Mouse (Mus musculus): ENCODE measurements around the gene Tjp2. TPM values are rescaled to one million over a fixed set of nuclear protein-coding genes. Genes with fewer than 3 reads are reported as not detected.

The Tjp2 gene
- polyA plus RNA-seq (2014; fragmentation: Nextera tagmentation; extraction: Ambion mirVana): 18.3 and 34.9 TPM in 2 replicates

- peak within 1 kb of the TSS; percentile 63 for H3K4me3 ChIP-seq (ENCODE audit: low read length)
- peak; percentile 69 for ATAC-seq (ENCODE audit: low FRiP score, low TSS enrichment)
- H3K4me1 ChIP-seq (ENCODE audit: control insufficient read depth, insufficient read depth, low read length): peaks cover 12% of the 10 kb centered on the region
- under 1% methylated on average over 59 of the region's 59 CpGs for WGBS
- no peaks in the 10 kb centered on the region for H3K36me3 ChIP-seq (ENCODE audit: control insufficient read depth, insufficient read depth, low read length)
- peak within 1 kb of the TSS; percentile 82 for H3K4me2 ChIP-seq (replicated peaks; ENCODE audit: low read depth, low read length)
- H3K27ac ChIP-seq (ENCODE audit: low read depth, low read length): peak within 1 kb of the TSS; percentile 89
- peak within 1 kb of the TSS; percentile 72 for H3K9ac ChIP-seq (ENCODE audit: low read depth, low read length)
- no peaks in the 10 kb centered on the region for H3K9me3 ChIP-seq (ENCODE audit: control insufficient read depth, low read length)
- H3K27me3 ChIP-seq (ENCODE audit: control insufficient read depth, insufficient read depth, low read length): no peaks in the 10 kb centered on the region
Measured at GRCm38 (mm10) chr19:24224500-24225304, at the start of gene Tjp2. Tjp2 (minus strand) TSS chr19:24225030.

GRCm38 (mm10) chr19:24274281-24274680, 49.5 kb upstream of the Tjp2 start:
- no peaks in the 10 kb centered on the region for H3K9me3 ChIP-seq (ENCODE audit: control insufficient read depth, low read length)
- peaks cover 6% of the 10 kb centered on the region; the same call in 1 of the 2 replicates for H3K4me1 ChIP-seq (ENCODE audit: control insufficient read depth, insufficient read depth, low read length)
- no peak for ATAC-seq (ENCODE audit: low FRiP score, low TSS enrichment)
- 84% methylated on average over 3 of the region's 3 CpGs for WGBS
- H3K36me3 ChIP-seq (ENCODE audit: control insufficient read depth, insufficient read depth, low read length): peaks cover 18% of the 10 kb centered on the region; the same call in 1 of the 2 replicates
- no peak overlapping the region for H3K9ac ChIP-seq (ENCODE audit: low read depth, low read length)
- no peaks in the 10 kb centered on the region for H3K27me3 ChIP-seq (ENCODE audit: control insufficient read depth, insufficient read depth, low read length)
- H3K27ac ChIP-seq (ENCODE audit: low read depth, low read length): no peak overlapping the region
- H3K4me3 ChIP-seq (ENCODE audit: low read length): no peak overlapping the region
- H3K4me2 ChIP-seq (replicated peaks; ENCODE audit: low read depth, low read length): no peak overlapping the region

GRCm38 (mm10) chr19:24271746-24272426, 47.1 kb upstream of the Tjp2 start:
- H3K36me3 ChIP-seq (ENCODE audit: control insufficient read depth, insufficient read depth, low read length): peaks cover 21% of the 10 kb centered on the region; the same call in 1 of the 2 replicates
- no peak overlapping the region for H3K9ac ChIP-seq (ENCODE audit: low read depth, low read length)
- no peak overlapping the region; the same call in 1 of the 2 replicates for H3K4me2 ChIP-seq (replicated peaks; ENCODE audit: low read depth, low read length)
- peak; percentile 85 for ATAC-seq (ENCODE audit: low FRiP score, low TSS enrichment)
- H3K4me1 ChIP-seq (ENCODE audit: control insufficient read depth, insufficient read depth, low read length): peaks cover 6% of the 10 kb centered on the region; the same call in 1 of the 2 replicates
- WGBS: 45% methylated on average over 16 of the region's 16 CpGs
- no peaks in the 10 kb centered on the region for H3K9me3 ChIP-seq (ENCODE audit: control insufficient read depth, low read length)
- H3K27me3 ChIP-seq (ENCODE audit: control insufficient read depth, insufficient read depth, low read length): no peaks in the 10 kb centered on the region
- no peak overlapping the region for H3K4me3 ChIP-seq (ENCODE audit: low read length)
- H3K27ac ChIP-seq (ENCODE audit: low read depth, low read length): no peak overlapping the region

- ATAC-seq (ENCODE audit: low FRiP score, low TSS enrichment): peak; percentile 72
- no peaks in the 10 kb centered on the region for H3K27me3 ChIP-seq (ENCODE audit: control insufficient read depth, insufficient read depth, low read length)
- peaks cover 6% of the 10 kb centered on the region; the same call in 1 of the 2 replicates for H3K4me1 ChIP-seq (ENCODE audit: control insufficient read depth, insufficient read depth, low read length)
- H3K9me3 ChIP-seq (ENCODE audit: control insufficient read depth, low read length): no peaks in the 10 kb centered on the region
- H3K4me3 ChIP-seq (ENCODE audit: low read length): no peak overlapping the region
- H3K27ac ChIP-seq (ENCODE audit: low read depth, low read length): no peak overlapping the region
- 37% methylated on average over 7 of the region's 7 CpGs for WGBS
- H3K36me3 ChIP-seq (ENCODE audit: control insufficient read depth, insufficient read depth, low read length): peaks cover 21% of the 10 kb centered on the region; the same call in 1 of the 2 replicates
- no peak overlapping the region; the same call in 1 of the 2 replicates for H3K4me2 ChIP-seq (replicated peaks; ENCODE audit: low read depth, low read length)
- no peak overlapping the region for H3K9ac ChIP-seq (ENCODE audit: low read depth, low read length)
Measured at GRCm38 (mm10) chr19:24271326-24271725, 46.5 kb upstream of the Tjp2 start.

GRCm38 (mm10) chr19:24268531-24268930, 43.7 kb upstream of the Tjp2 start:
- H3K9ac ChIP-seq (ENCODE audit: low read depth, low read length): no peak overlapping the region
- no peaks in the 10 kb centered on the region for H3K9me3 ChIP-seq (ENCODE audit: control insufficient read depth, low read length)
- no peak overlapping the region for H3K4me3 ChIP-seq (ENCODE audit: low read length)
- ATAC-seq (ENCODE audit: low FRiP score, low TSS enrichment): no peak
- H3K27ac ChIP-seq (ENCODE audit: low read depth, low read length): no peak overlapping the region
- peaks cover 17% of the 10 kb centered on the region; the same call in 1 of the 2 replicates for H3K36me3 ChIP-seq (ENCODE audit: control insufficient read depth, insufficient read depth, low read length)
- H3K27me3 ChIP-seq (ENCODE audit: control insufficient read depth, insufficient read depth, low read length): no peaks in the 10 kb centered on the region
- 80% methylated on average over 4 of the region's 4 CpGs for WGBS
- no peak overlapping the region for H3K4me2 ChIP-seq (replicated peaks; ENCODE audit: low read depth, low read length)
- H3K4me1 ChIP-seq (ENCODE audit: control insufficient read depth, insufficient read depth, low read length): peaks cover 6% of the 10 kb centered on the region; the same call in 1 of the 2 replicates

- H3K4me1 ChIP-seq (ENCODE audit: control insufficient read depth, insufficient read depth, low read length): peaks cover 2% of the 10 kb centered on the region; the same call in 1 of the 2 replicates
- H3K27ac ChIP-seq (ENCODE audit: low read depth, low read length): peak overlapping the region; percentile 55; the same call in 1 of the 2 replicates
- no peak overlapping the region for H3K9ac ChIP-seq (ENCODE audit: low read depth, low read length)
- no peaks in the 10 kb centered on the region for H3K27me3 ChIP-seq (ENCODE audit: control insufficient read depth, insufficient read depth, low read length)
- peaks cover 24% of the 10 kb centered on the region; the same call in 1 of the 2 replicates for H3K36me3 ChIP-seq (ENCODE audit: control insufficient read depth, insufficient read depth, low read length)
- 72% methylated on average over 7 of the region's 7 CpGs for WGBS
- no peak for ATAC-seq (ENCODE audit: low FRiP score, low TSS enrichment)
- H3K4me2 ChIP-seq (replicated peaks; ENCODE audit: low read depth, low read length): no peak overlapping the region
- no peak overlapping the region for H3K4me3 ChIP-seq (ENCODE audit: low read length)
- no peaks in the 10 kb centered on the region for H3K9me3 ChIP-seq (ENCODE audit: control insufficient read depth, low read length)
Measured at GRCm38 (mm10) chr19:24266046-24266830, 41.4 kb upstream of the Tjp2 start.

- WGBS: 48% methylated on average over 7 of the region's 7 CpGs
- Histone ChIP-seq H3K36me3 (ENCODE audit: control insufficient read depth, insufficient read depth, low read length) (peaks cover 17% of the 10 kb centered on the region; the same call in 1 of the 2 replicates), H3K4me3 (ENCODE audit: low read length) (no peak overlapping the region), H3K4me2 (replicated peaks; ENCODE audit: low read depth, low read length) (no peak overlapping the region), H3K9ac (ENCODE audit: low read depth, low read length) (no peak overlapping the region), H3K27ac (ENCODE audit: low read depth, low read length) (no peak overlapping the region), H3K4me1 (ENCODE audit: control insufficient read depth, insufficient read depth, low read length) (no peaks in the 10 kb centered on the region), H3K9me3 (ENCODE audit: control insufficient read depth, low read length) (no peaks in the 10 kb centered on the region), H3K27me3 (ENCODE audit: control insufficient read depth, insufficient read depth, low read length) (no peaks in the 10 kb centered on the region)
- ATAC-seq (ENCODE audit: low FRiP score, low TSS enrichment): peak; percentile 76
Measured at GRCm38 (mm10) chr19:24264991-24265390, 40.2 kb upstream of the Tjp2 start.

GRCm38 (mm10) chr19:24262736-24263135, 37.9 kb upstream of the Tjp2 start:
- Histone ChIP-seq H3K36me3 (ENCODE audit: control insufficient read depth, insufficient read depth, low read length) (peaks cover 14% of the 10 kb centered on the region; the same call in 1 of the 2 replicates), H3K4me1 (ENCODE audit: control insufficient read depth, insufficient read depth, low read length) (no peaks in the 10 kb centered on the region), H3K4me3 (ENCODE audit: low read length) (no peak overlapping the region), H3K27me3 (ENCODE audit: control insufficient read depth, insufficient read depth, low read length) (no peaks in the 10 kb centered on the region), H3K9ac (ENCODE audit: low read depth, low read length) (no peak overlapping the region), H3K4me2 (replicated peaks; ENCODE audit: low read depth, low read length) (no peak overlapping the region), H3K9me3 (ENCODE audit: control insufficient read depth, low read length) (no peaks in the 10 kb centered on the region), H3K27ac (ENCODE audit: low read depth, low read length) (no peak overlapping the region)
- ATAC-seq (ENCODE audit: low FRiP score, low TSS enrichment): no peak
- 82% methylated on average over 14 of the region's 14 CpGs for WGBS
